Mouse (Mus musculus): ENCODE data around the gene Spdye4c. TPM values are rescaled to one million over a fixed set of nuclear protein-coding genes. Genes with fewer than 3 reads are reported as not detected.

Gene Spdye4c
- polyA plus RNA-seq (2014; fragmentation: Nextera tagmentation; extraction: Ambion mirVana) = not detected in 2 replicates

GRCm38 (mm10) chr2:128590909-128591308 is at the start of gene Spdye4c:
Gene Spdye4c, plus strand, starts transcription at chr2:128591209.
- Histone ChIP-seq H3K4me2 (ENCODE audit: low read length) (no peak within 1 kb of the TSS), H3K36me3 (ENCODE audit: control insufficient read depth, insufficient read depth, low read length) (no peaks in the 10 kb centered on the region), H3K4me3 (ENCODE audit: low read depth, low read length) (no peak within 1 kb of the TSS), H3K9ac (ENCODE audit: low read length) (no peak within 1 kb of the TSS), H3K27me3 (replicated peaks; ENCODE audit: control insufficient read depth, insufficient read depth, low read length) (no peaks in the 10 kb centered on the region), H3K4me1 (ENCODE audit: control insufficient read depth, insufficient read depth, low read length) (no peaks in the 10 kb centered on the region), H3K27ac (ENCODE audit: low read depth, low read length) (no peak within 1 kb of the TSS), H3K9me3 (replicated peaks; ENCODE audit: control insufficient read depth, low read length) (no peaks in the 10 kb centered on the region)
- DNase-seq (ENCODE audit: low spot score) (no peak), ATAC-seq (no peak)
- WGBS = 95% methylated on average over 3 of the region's 3 CpGs

- Histone ChIP-seq H3K9me3 (replicated peaks; ENCODE audit: control insufficient read depth, low read length) (no peaks in the 10 kb centered on the region), H3K4me2 (ENCODE audit: low read length) (no peak overlapping the region), H3K36me3 (ENCODE audit: control insufficient read depth, insufficient read depth, low read length) (no peaks in the 10 kb centered on the region), H3K27ac (ENCODE audit: low read depth, low read length) (no peak overlapping the region), H3K27me3 (replicated peaks; ENCODE audit: control insufficient read depth, insufficient read depth, low read length) (no peaks in the 10 kb centered on the region), H3K9ac (ENCODE audit: low read length) (no peak overlapping the region), H3K4me3 (ENCODE audit: low read depth, low read length) (no peak overlapping the region), H3K4me1 (ENCODE audit: control insufficient read depth, insufficient read depth, low read length) (no peaks in the 10 kb centered on the region)
- 86% methylated on average over 8 of the region's 8 CpGs for WGBS
- DNase-seq (ENCODE audit: low spot score) (no peak), ATAC-seq (no peak)
These were observed 47.5 kb upstream of the Spdye4c start for GRCm38 (mm10) chr2:128543495-128543894.

DNA sequence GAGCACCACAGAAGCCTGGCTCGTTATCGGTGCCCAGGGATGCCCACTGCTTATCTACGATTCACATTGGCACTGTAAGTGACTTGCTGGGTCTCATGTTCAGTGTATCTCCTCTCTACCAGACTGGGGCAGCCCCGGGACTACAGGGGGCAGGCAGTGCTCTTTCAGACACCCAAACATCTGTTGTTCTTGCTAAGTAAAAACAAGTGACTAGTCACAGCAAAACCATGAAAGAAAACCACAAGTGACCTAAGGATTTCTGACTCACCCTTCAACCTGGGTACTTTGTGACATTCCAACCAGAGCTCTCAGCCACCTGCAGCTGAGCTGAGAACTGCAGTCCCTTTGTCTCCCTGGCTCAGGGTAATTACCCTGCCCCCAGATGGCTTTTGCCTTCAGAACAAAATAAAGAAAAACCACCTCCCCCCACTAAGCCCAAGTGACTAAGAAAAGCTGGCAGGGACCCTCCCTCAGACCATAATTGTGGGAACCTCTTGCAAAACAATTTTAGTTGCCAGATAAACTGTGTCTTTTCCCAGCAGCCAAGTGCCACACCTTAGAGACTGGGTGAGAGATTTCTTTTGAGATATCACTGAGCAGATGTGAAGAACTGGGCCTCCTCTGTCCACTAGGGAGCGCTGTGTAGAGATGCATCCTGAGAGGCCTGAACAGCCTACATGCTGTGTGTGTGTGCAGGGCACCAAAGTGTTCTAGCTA is 46.4 kb upstream of the Spdye4c start:
- ATAC-seq (no peak), DNase-seq (ENCODE audit: low spot score) (peak; percentile 44)
- H3K4me3 ChIP-seq (ENCODE audit: low read depth, low read length) = no peak overlapping the region
- H3K9me3 ChIP-seq (replicated peaks; ENCODE audit: control insufficient read depth, low read length) = no peaks in the 10 kb centered on the region
- no peak overlapping the region for H3K4me2 ChIP-seq (ENCODE audit: low read length)
- H3K9ac ChIP-seq (ENCODE audit: low read length) = no peak overlapping the region
- WGBS = 27% methylated on average over 5 of the region's 5 CpGs
- no peaks in the 10 kb centered on the region for H3K27me3 ChIP-seq (replicated peaks; ENCODE audit: control insufficient read depth, insufficient read depth, low read length)
- H3K4me1 ChIP-seq (ENCODE audit: control insufficient read depth, insufficient read depth, low read length) = no peaks in the 10 kb centered on the region
- no peak overlapping the region for H3K27ac ChIP-seq (ENCODE audit: low read depth, low read length)
- no peaks in the 10 kb centered on the region for H3K36me3 ChIP-seq (ENCODE audit: control insufficient read depth, insufficient read depth, low read length)

DNA sequence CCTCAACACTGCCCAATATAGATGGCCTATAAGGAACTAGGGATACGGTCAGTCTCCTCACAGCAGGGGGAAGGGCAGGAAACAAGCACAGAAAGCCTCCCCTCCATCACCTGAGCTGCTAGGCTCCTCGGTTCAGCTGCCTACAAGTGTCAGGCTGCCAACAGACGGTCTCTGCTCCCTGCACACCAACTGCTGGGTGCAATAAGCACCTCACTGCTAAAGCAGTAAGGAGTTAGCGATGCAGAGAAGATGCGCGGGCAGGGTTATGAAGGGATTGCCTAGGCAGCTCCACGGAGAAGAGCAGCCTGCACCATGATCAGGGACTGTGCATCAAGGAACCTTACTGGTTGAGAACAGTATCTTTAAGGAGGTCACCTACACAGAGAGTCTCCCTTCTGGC is 45.6 kb upstream of the Spdye4c start:
- ATAC-seq = no peak

DNA sequence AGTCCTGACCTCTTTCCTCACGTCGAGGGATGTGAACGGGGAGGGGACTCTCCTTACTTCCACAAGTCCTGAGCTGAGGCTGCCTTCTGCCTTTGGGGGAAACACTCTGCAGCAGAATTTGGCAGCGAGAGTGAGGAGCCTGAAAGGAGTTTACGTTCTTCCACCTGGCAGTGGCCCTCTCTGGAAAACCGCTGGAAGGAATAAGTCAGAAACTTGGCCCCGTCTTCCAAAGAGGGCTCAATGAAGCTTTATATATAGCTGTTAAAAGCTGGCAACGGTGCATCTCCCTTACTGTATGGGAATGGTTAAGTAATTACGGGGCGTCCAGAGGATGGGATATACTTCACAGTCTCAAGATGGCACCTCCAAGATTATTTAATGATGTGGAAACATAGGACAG is 43.9 kb upstream of the Spdye4c start:
- no peaks in the 10 kb centered on the region for H3K9me3 ChIP-seq (replicated peaks; ENCODE audit: control insufficient read depth, low read length)
- no peak for ATAC-seq
- H3K4me3 ChIP-seq (ENCODE audit: low read depth, low read length) = no peak overlapping the region
- H3K9ac ChIP-seq (ENCODE audit: low read length) = no peak overlapping the region
- H3K27ac ChIP-seq (ENCODE audit: low read depth, low read length) = no peak overlapping the region
- WGBS = 87% methylated on average over 10 of the region's 10 CpGs
- no peak overlapping the region for H3K4me2 ChIP-seq (ENCODE audit: low read length)
- no peaks in the 10 kb centered on the region for H3K4me1 ChIP-seq (ENCODE audit: control insufficient read depth, insufficient read depth, low read length)
- no peaks in the 10 kb centered on the region for H3K27me3 ChIP-seq (replicated peaks; ENCODE audit: control insufficient read depth, insufficient read depth, low read length)
- no peak for DNase-seq (ENCODE audit: low spot score)
- no peaks in the 10 kb centered on the region for H3K36me3 ChIP-seq (ENCODE audit: control insufficient read depth, insufficient read depth, low read length)

More for the DNA sequence above, 45.6 kb upstream of the Spdye4c start:
- WGBS = 60% methylated on average over 7 of the region's 7 CpGs
- Histone ChIP-seq H3K36me3 (ENCODE audit: control insufficient read depth, insufficient read depth, low read length) (no peaks in the 10 kb centered on the region), H3K4me3 (ENCODE audit: low read depth, low read length) (no peak overlapping the region), H3K9ac (ENCODE audit: low read length) (no peak overlapping the region), H3K27ac (ENCODE audit: low read depth, low read length) (no peak overlapping the region), H3K4me2 (ENCODE audit: low read length) (no peak overlapping the region), H3K4me1 (ENCODE audit: control insufficient read depth, insufficient read depth, low read length) (no peaks in the 10 kb centered on the region), H3K9me3 (replicated peaks; ENCODE audit: control insufficient read depth, low read length) (no peaks in the 10 kb centered on the region), H3K27me3 (replicated peaks; ENCODE audit: control insufficient read depth, insufficient read depth, low read length) (no peaks in the 10 kb centered on the region)
- no peak for DNase-seq (ENCODE audit: low spot score)

GRCm38 (mm10) chr2:128548262-128548661 is 42.7 kb upstream of the Spdye4c start:
- ATAC-seq = no peak
- H3K4me3 ChIP-seq (ENCODE audit: low read depth, low read length) = no peak overlapping the region

GRCm38 (mm10) chr2:128549561-128549960 is 41.4 kb upstream of the Spdye4c start:
- Histone ChIP-seq H3K4me1 (ENCODE audit: control insufficient read depth, insufficient read depth, low read length) (no peaks in the 10 kb centered on the region), H3K9me3 (replicated peaks; ENCODE audit: control insufficient read depth, low read length) (no peaks in the 10 kb centered on the region), H3K4me2 (ENCODE audit: low read length) (no peak overlapping the region), H3K27me3 (replicated peaks; ENCODE audit: control insufficient read depth, insufficient read depth, low read length) (no peaks in the 10 kb centered on the region), H3K9ac (ENCODE audit: low read length) (no peak overlapping the region), H3K4me3 (ENCODE audit: low read depth, low read length) (no peak overlapping the region), H3K36me3 (ENCODE audit: control insufficient read depth, insufficient read depth, low read length) (no peaks in the 10 kb centered on the region), H3K27ac (ENCODE audit: low read depth, low read length) (no peak overlapping the region)
- ATAC-seq (no peak), DNase-seq (ENCODE audit: low spot score) (no peak)
- WGBS = 68% methylated on average over 7 of the region's 7 CpGs

More at GRCm38 (mm10) chr2:128548262-128548661, 42.7 kb upstream of the Spdye4c start:
- Histone ChIP-seq H3K27ac (ENCODE audit: low read depth, low read length) (no peak overlapping the region), H3K9ac (ENCODE audit: low read length) (no peak overlapping the region), H3K4me2 (ENCODE audit: low read length) (no peak overlapping the region), H3K9me3 (replicated peaks; ENCODE audit: control insufficient read depth, low read length) (no peaks in the 10 kb centered on the region), H3K36me3 (ENCODE audit: control insufficient read depth, insufficient read depth, low read length) (no peaks in the 10 kb centered on the region), H3K27me3 (replicated peaks; ENCODE audit: control insufficient read depth, insufficient read depth, low read length) (no peaks in the 10 kb centered on the region), H3K4me1 (ENCODE audit: control insufficient read depth, insufficient read depth, low read length) (no peaks in the 10 kb centered on the region)
- no peak for DNase-seq (ENCODE audit: low spot score)
- 67% methylated on average over 2 of the region's 2 CpGs for WGBS

DNA sequence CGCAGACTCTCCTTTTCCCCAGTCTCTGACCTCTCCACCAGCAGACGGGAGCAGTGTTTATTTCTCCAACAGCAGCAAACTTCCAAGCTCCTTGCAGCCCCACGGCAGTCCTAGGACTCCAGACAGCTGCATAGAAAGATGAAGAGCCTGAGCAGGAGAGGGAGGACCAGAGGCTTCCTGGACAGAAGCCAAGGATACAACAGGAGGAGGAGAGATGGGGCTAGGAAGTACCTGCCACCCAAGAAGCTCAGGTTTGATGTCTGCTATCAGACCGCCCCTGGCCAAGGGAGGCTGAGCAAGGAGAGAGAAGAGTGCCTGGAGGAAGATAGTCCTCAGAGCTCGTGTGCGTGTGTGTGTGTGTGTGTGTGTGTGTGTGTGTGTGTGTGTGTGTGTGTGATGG is 41.0 kb upstream of the Spdye4c start:
- H3K4me2 ChIP-seq (ENCODE audit: low read length) = no peak overlapping the region
- H3K9me3 ChIP-seq (replicated peaks; ENCODE audit: control insufficient read depth, low read length) = no peaks in the 10 kb centered on the region
- ATAC-seq (no peak), DNase-seq (ENCODE audit: low spot score) (peak; percentile 8)
- no peaks in the 10 kb centered on the region for H3K4me1 ChIP-seq (ENCODE audit: control insufficient read depth, insufficient read depth, low read length)
- WGBS = 63% methylated on average over 6 of the region's 6 CpGs
- no peaks in the 10 kb centered on the region for H3K36me3 ChIP-seq (ENCODE audit: control insufficient read depth, insufficient read depth, low read length)
- no peak overlapping the region for H3K4me3 ChIP-seq (ENCODE audit: low read depth, low read length)
- H3K27me3 ChIP-seq (replicated peaks; ENCODE audit: control insufficient read depth, insufficient read depth, low read length) = no peaks in the 10 kb centered on the region
- no peak overlapping the region for H3K27ac ChIP-seq (ENCODE audit: low read depth, low read length)
- no peak overlapping the region for H3K9ac ChIP-seq (ENCODE audit: low read length)

DNA sequence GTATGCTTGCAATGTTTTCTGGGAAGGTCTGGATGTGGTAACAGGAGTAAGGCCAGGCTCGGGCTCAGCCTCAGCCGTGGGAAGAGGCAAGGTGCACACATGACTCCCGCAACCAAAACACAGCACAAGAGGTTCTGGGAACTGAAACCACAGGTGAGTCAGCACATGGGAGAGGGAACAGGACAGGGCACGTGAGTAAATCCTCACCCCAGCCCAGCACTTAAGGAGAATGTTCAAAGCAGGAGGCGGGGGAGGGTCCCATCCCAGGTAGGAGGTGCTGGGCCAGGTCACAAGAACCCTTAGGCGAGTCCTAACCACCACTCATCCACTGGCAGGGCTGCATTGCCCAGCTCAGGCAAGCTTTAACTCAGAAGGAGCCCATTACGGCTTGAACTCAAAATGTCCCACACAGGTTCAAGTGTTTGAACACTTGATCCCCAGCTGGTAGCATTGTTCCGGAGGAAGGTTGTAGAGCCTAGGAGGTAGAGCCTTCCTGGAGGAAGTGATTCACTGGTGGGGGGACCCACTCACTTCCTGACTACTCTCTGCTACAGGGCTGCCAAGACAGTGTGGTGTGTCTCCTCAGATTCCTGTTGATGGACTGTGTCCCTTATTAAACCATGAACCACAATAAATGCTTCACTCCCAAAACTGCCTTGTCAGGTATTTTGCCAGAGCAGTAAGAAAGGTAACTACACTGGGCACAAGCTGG is 38.8 kb upstream of the Spdye4c start:
- H3K36me3 ChIP-seq (ENCODE audit: control insufficient read depth, insufficient read depth, low read length) = no peaks in the 10 kb centered on the region
- DNase-seq (ENCODE audit: low spot score) (no peak), ATAC-seq (no peak)
- no peaks in the 10 kb centered on the region for H3K4me1 ChIP-seq (ENCODE audit: control insufficient read depth, insufficient read depth, low read length)
- H3K9me3 ChIP-seq (replicated peaks; ENCODE audit: control insufficient read depth, low read length) = no peaks in the 10 kb centered on the region
- no peak overlapping the region for H3K4me3 ChIP-seq (ENCODE audit: low read depth, low read length)
- 86% methylated on average over 8 of the region's 8 CpGs for WGBS
- no peak overlapping the region for H3K4me2 ChIP-seq (ENCODE audit: low read length)
- H3K27ac ChIP-seq (ENCODE audit: low read depth, low read length) = no peak overlapping the region
- no peaks in the 10 kb centered on the region for H3K27me3 ChIP-seq (replicated peaks; ENCODE audit: control insufficient read depth, insufficient read depth, low read length)
- no peak overlapping the region for H3K9ac ChIP-seq (ENCODE audit: low read length)

Measured in forebrain, embryonic 14.5 days (tissue).